Comparison of ENCODE assay signal across 27 mouse cellular contexts in the genomic region with DNA sequence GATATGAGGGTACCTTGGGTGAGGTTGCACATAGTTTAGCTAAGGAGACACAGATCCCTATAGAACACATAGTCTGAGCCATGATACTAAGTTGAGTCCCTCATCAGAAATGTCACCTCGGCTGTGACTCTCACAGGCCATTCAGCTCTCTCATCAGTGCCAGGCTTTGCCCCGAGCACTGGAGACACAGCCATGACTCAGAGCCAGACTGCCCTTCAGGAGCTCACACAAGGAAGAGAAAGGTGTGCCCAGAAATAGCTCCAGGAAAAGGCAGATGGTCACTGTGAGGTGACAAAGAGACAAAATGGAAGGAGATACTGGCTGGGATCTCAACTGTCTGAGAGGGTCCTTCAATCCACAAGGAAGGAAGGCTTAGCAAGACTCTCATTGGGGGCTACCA. TPM values are rescaled to one million over a fixed set of nuclear protein-coding genes. Genes with fewer than 3 reads are reported as not detected.
DNase-seq lines count a peak whose midpoint lies in the region; ATAC-seq and TF ChIP-seq lines count a peak whose summit lies in the region.
"Had no signal": no experiment of that assay in that cellular context is flagged by ENCODE, and none has a peak within 500 bp of the region (broad histone marks: within the 10 kb centered on the region; RNA-seq: fewer than 3 reads in every experiment).

No protein-coding gene starts in this region.

- DNase-seq in cerebellum, adult 11 months: peak; percentile 55
- peak; percentile 72 to 90 for DNase-seq in cerebellum, adult 2 months
- DNase-seq in cerebellum, postnatal 10 days: peak; percentile 78 to 85
- DNase-seq in urinary bladder, adult 18-20 months (ENCODE audit: low spot score in 2 of 2): no peak
- DNase-seq in heart, postnatal 4 days: no peak
- DNase-seq: adrenal gland, postnatal 14 days; B cell, adult 2 months; forebrain, postnatal 0 days; gastrocnemius, postnatal 14 days; heart, adult 2 months; heart, postnatal 36 days; kidney, adult 9 months had no signal

- no peak for TF ChIP-seq POLR2A in cerebellum, adult 2 months (IDR thresholded peaks at IDR 0.05; ENCODE audit: borderline replicate concordance, insufficient read depth, low read length)

- ATAC-seq in cerebellum, adult (ENCODE audit: insufficient number of reproducible peaks, low FRiP score, low TSS enrichment): no peak
- ATAC-seq in megakaryocyte progenitor cell, adult 5-6 weeks (replicated peaks; ENCODE audit: poor library complexity): no peak
- ATAC-seq: activated CD4-positive, CD25-positive, alpha-beta regulatory T cell, adult 4 months; CD4-positive, CD25-positive, alpha-beta regulatory T cell, adult 4 months; forebrain, embryonic 13.5 days; forebrain, postnatal 0 days; hindbrain, embryonic 16.5 days; inflammation-experienced regulatory T-cells, adult 6 months; intestine, postnatal 0 days had no signal

- 9% methylated on average over 2 of the region's 2 CpGs for WGBS in cerebellum, adult 2 months

- no peaks in the 10 kb centered on the region for H3K27me3 ChIP-seq in cerebellum, adult 2 months (ENCODE audit: control insufficient read depth, insufficient read depth, low read length)
- H3K27me3 ChIP-seq: forebrain, embryonic 13.5 days; heart, embryonic 13.5 days; hindbrain, embryonic 12.5 days had no signal

- peaks cover 11% of the 10 kb centered on the region for H3K4me1 ChIP-seq in cerebellum, adult 2 months (ENCODE audit: control insufficient read depth, insufficient read depth, low read length)
- H3K4me1 ChIP-seq: forebrain, embryonic 13.5 days had no signal

- no peak overlapping the region for H3K4me3 ChIP-seq in cerebellum, adult 2 months (replicated peaks; ENCODE audit: insufficient read depth, low read depth, low read length)
- H3K4me3 ChIP-seq: embryonic facial prominence, embryonic 10.5 days; forebrain, embryonic 13.5 days; heart, adult 2 months; heart, embryonic 13.5 days; hindbrain, embryonic 12.5 days had no signal

- no peak for TF ChIP-seq CTCF in cerebellum, adult 2 months (IDR thresholded peaks at IDR 0.05; ENCODE audit: borderline replicate concordance, insufficient read depth, low read depth, low read length)

- no peak overlapping the region for H3K27ac ChIP-seq in cerebellum, adult 2 months (ENCODE audit: insufficient read depth, low read length)
- H3K27ac ChIP-seq: embryonic facial prominence, embryonic 10.5 days; forebrain, embryonic 13.5 days; heart, adult 2 months; heart, embryonic 13.5 days; hindbrain, embryonic 12.5 days had no signal

RNA-seq across cellular contexts. Expression of a gene that starts 23.1 kb away (rescaled TPM):
- polyA plus RNA-seq in cerebellum, adult 2 months (2012; rRNA removed): 0.57 and 0.80 TPM in 2 replicates
- not detected in 2 replicates for total RNA-seq in megakaryocyte progenitor cell, adult 5-6 weeks (2015)
- not detected in 2 replicates for total RNA-seq in megakaryocyte progenitor cell, adult 5-6 weeks (2017)
- not detected for total RNA-seq in heart, postnatal 4 days (2021)
- total RNA-seq: adrenal gland, adult 18-20 months; adrenal gland, postnatal 14 days; G1E; gastrocnemius, adult 18-20 months; gastrocnemius, postnatal 14 days; heart, adult 2 months; heart, postnatal 36 days had no signal
- polyA plus RNA-seq: activated CD4-positive, CD25-positive, alpha-beta regulatory T cell, adult 4 months; CD4-positive, CD25-positive, alpha-beta regulatory T cell, adult 4 months; G1E; heart, adult 2 months; heart, embryonic 13.5 days; heart, postnatal 0 days; inflammation-experienced regulatory T-cells, adult 6 months; intestine, postnatal 0 days had no signal

RNA-seq across cellular contexts. Expression of a gene that starts 40.0 kb away (rescaled TPM):
- 13.4 and 13.7 TPM in 2 replicates for polyA plus RNA-seq in cerebellum, adult 2 months (2012; rRNA removed)
- not detected in 2 replicates for total RNA-seq in megakaryocyte progenitor cell, adult 5-6 weeks (2015)
- not detected in 2 replicates for total RNA-seq in megakaryocyte progenitor cell, adult 5-6 weeks (2017)
- under 1 TPM; 0.14 to 0.16 TPM for total RNA-seq in heart, postnatal 4 days (2021)
- total RNA-seq: gastrocnemius, adult 18-20 months; heart, adult 2 months had no signal
- polyA plus RNA-seq: CD4-positive, CD25-positive, alpha-beta regulatory T cell, adult 4 months; G1E; heart, adult 2 months; inflammation-experienced regulatory T-cells, adult 6 months had no signal

Comparison
In these comparisons a context has a peak if more than half of its experiments do, and no peak if none do; other contexts are left out.
1. DNase-seq: peak in cerebellum, adult 11 months (single experiment), cerebellum, adult 2 months (2 of 2) and cerebellum, postnatal 10 days (2 of 2); none in urinary bladder, adult 18-20 months (0 of 2) and heart, postnatal 4 days (single experiment).